Mouse (Mus musculus): ENCODE measurements around the gene Dgkk.
"Not testable (repeated sequence)": the region's sequence is repeated elsewhere in the genome, so short reads cannot be mapped to it uniquely, and the experiment has no call there.

DNA sequence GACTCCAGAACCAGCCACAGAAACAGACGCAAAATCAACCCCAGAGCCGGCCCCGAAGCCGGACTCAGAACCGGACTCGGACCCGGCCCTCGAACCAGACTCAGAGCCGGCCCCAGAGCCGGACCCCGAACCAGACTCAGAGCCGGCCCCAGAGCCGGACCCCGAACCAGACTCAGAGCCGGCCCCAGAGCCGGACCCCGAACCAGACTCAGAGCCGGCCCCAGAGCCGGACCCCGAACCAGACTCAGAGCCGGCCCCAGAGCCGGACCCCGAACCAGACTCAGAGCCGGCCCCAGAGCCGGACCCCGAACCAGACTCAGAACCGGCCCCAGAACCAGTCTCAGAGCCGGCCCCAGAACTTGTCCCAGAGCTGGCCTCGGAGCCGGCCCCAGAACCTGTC lies at the start of gene Dgkk:
- TF ChIP-seq CTCF (IDR thresholded peaks at IDR 0.05; ENCODE audit: low read depth, low read length); EP300 (IDR thresholded peaks at IDR 0.05; ENCODE audit: insufficient read depth, low read depth, low read length): not testable (repeated sequence)

Data from ES-Bruce4 (cell line).